In the genomic region with DNA sequence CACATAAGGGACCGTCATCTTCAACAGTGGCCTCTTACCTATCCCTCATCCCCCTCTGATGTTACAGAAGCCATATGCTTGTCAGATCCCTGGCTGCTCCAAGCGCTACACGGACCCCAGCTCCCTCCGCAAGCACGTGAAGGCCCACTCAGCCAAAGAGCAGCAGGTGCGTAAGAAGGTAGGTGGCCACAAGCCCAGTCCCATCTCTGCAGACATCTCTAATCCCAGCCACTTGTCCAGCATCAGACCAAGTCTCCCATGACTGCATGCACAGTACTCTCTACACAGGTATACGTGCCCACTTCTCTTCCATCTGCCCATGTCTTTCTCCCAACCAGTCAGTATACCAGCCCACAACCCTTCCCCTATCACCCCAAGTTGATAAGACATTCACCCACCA, we compare ENCODE assay signal across 17 mouse cellular contexts.
A peak's percentile ranks its signal among the peaks of the same experiment; 100 is the strongest.
DNase-seq lines count a peak whose midpoint lies in the region; ATAC-seq lines count a peak whose summit lies in the region.
"Had no signal": no experiment of that assay in that cellular context is flagged by ENCODE, and none has a peak within 500 bp of the region (broad histone marks: within the 10 kb centered on the region; RNA-seq: fewer than 3 reads in every experiment).

No protein-coding gene starts in this region.

- 92% methylated on average over 7 of the region's 7 CpGs for WGBS in hindbrain, embryonic 10.5 days
- 97% methylated on average over 7 of the region's 7 CpGs for WGBS in hindbrain, embryonic 12.5 days

- H3K9me3 ChIP-seq in hindbrain, embryonic 10.5 days = no peaks in the 10 kb centered on the region
- H3K9me3 ChIP-seq in hindbrain, embryonic 12.5 days (replicated peaks) = no peaks in the 10 kb centered on the region
- H3K9me3 ChIP-seq: embryonic facial prominence, embryonic 12.5 days; forebrain, embryonic 13.5 days; forebrain, embryonic 15.5 days had no signal

- peak; percentile 64 to 71 for DNase-seq in cerebellum, postnatal 14 days
- DNase-seq in cerebellum, adult 11-12 months = no peak
- no peak for DNase-seq in hindbrain, embryonic 10.5 days (ENCODE audit: low spot score)
- no peak for DNase-seq in gastrocnemius, postnatal 14 days
- DNase-seq: adrenal gland, adult 2 months; adrenal gland, postnatal 10 days; adrenal gland, postnatal 25 days; cerebellum, adult 11 months; cerebellum, adult 8-10 months; cerebellum, adult 9-11 months; cerebellum, postnatal 36 days; embryo, embryonic 11 days; forebrain, postnatal 0 days had no signal

- no peak overlapping the region for H3K9ac ChIP-seq in hindbrain, embryonic 12.5 days
- H3K9ac ChIP-seq: embryonic facial prominence, embryonic 12.5 days; forebrain, embryonic 13.5 days; forebrain, embryonic 15.5 days; forebrain, postnatal 0 days had no signal

- H3K27ac ChIP-seq in hindbrain, embryonic 10.5 days = 0 out of 2 replicates have a peak overlapping the region, but pooled peaks have one; percentile 5
- no peak overlapping the region for H3K27ac ChIP-seq in hindbrain, embryonic 12.5 days
- H3K27ac ChIP-seq: embryonic facial prominence, embryonic 12.5 days; forebrain, embryonic 13.5 days; forebrain, embryonic 15.5 days had no signal

- ATAC-seq in hindbrain, embryonic 12.5 days (ENCODE audit: low FRiP score) = no peak
- ATAC-seq: forebrain, embryonic 13.5 days; forebrain, embryonic 15.5 days; forebrain, postnatal 0 days had no signal

- H3K27me3 ChIP-seq in hindbrain, embryonic 10.5 days (ENCODE audit: insufficient read depth, poor library complexity, severe bottlenecking) = peaks cover 7% of the 10 kb centered on the region; the same call in 1 of the 2 replicates
- no peaks in the 10 kb centered on the region for H3K27me3 ChIP-seq in hindbrain, embryonic 12.5 days
- H3K27me3 ChIP-seq: forebrain, embryonic 13.5 days; forebrain, embryonic 15.5 days had no signal

- H3K36me3 ChIP-seq in hindbrain, embryonic 10.5 days = no peaks in the 10 kb centered on the region
- H3K36me3 ChIP-seq in hindbrain, embryonic 12.5 days = no peaks in the 10 kb centered on the region
- H3K36me3 ChIP-seq: embryonic facial prominence, embryonic 12.5 days; forebrain, embryonic 15.5 days had no signal

- no peak overlapping the region for H3K4me2 ChIP-seq in hindbrain, embryonic 12.5 days (replicated peaks)
- H3K4me2 ChIP-seq: embryonic facial prominence, embryonic 12.5 days; forebrain, embryonic 13.5 days; forebrain, embryonic 15.5 days had no signal

- H3K4me3 ChIP-seq in hindbrain, embryonic 10.5 days = no peak overlapping the region
- H3K4me3 ChIP-seq in hindbrain, embryonic 12.5 days = no peak overlapping the region
- H3K4me3 ChIP-seq: embryonic facial prominence, embryonic 12.5 days; forebrain, embryonic 13.5 days; forebrain, embryonic 15.5 days had no signal

- peaks cover 38% of the 10 kb centered on the region for H3K4me1 ChIP-seq in hindbrain, embryonic 10.5 days (replicated peaks)
- peaks cover 33% of the 10 kb centered on the region for H3K4me1 ChIP-seq in hindbrain, embryonic 12.5 days
- H3K4me1 ChIP-seq: forebrain, embryonic 13.5 days; forebrain, embryonic 15.5 days had no signal

- intact Hi-C loops in gastrocnemius, postnatal 14 days (cut with DNase I; ENCODE audit: low total_unique reads) = no loop called here

Comparison
In these comparisons a context has a peak if more than half of its experiments do, and no peak if none do; other contexts are left out.
1. DNase-seq: peak in cerebellum, postnatal 14 days (2 of 2); none in cerebellum, adult 11-12 months (single experiment), hindbrain, embryonic 10.5 days (single experiment) and gastrocnemius, postnatal 14 days (single experiment).